Mouse (Mus musculus): ENCODE measurements around the gene Arsg.

DNA sequence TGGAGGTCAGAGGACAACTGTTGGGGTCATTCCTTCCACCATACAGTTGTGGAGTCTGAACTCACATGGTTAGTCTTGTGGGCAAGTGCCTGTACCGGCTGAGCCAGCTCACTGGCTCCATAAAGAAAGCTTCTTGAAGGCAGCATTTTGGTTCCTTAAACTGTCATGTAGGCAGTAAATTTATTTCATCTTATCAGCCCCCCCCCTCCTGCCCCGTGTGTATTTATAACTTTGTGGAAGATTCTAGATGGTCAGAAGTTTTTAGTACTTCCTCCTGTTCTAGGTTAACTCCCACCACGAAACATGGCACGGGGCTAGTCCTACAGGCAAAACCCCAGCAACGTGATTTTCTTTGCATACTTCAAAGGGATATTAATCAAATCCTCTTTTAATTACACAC, 51.7 kb downstream of the Arsg start:
- TF ChIP-seq CTCF (IDR thresholded peaks at IDR 0.05; ENCODE audit: extremely low read depth, insufficient read depth, low read length): no peak
- TF ChIP-seq POLR2A (IDR thresholded peaks at IDR 0.05; ENCODE audit: extremely low read depth, insufficient read depth, low read length): no peak
